Mouse (Mus musculus) hindbrain, embryonic 16.5 days (tissue): ENCODE data around the gene Lta. TPM values are rescaled to one million over a fixed set of nuclear protein-coding genes. Genes with fewer than 3 reads are reported as not detected.
A peak's percentile ranks its signal among the peaks of the same experiment; 100 is the strongest.

ENCODE experiments used
- ATAC-seq: fragments of 200-750 bp; cut with Nextera tagmentation; 2 replicates; pipeline ENCODE4 v1.8.0; 2017; ENCODE audit warnings: moderate TSS enrichment, moderate library complexity
- H3K27ac ChIP-seq: fragments of 300-500 bp; sonication (generic); 2 replicates; pipeline ENCODE4 v1.5.1; 2014; ENCODE audit warnings: low read depth, mild to moderate bottlenecking, control low read depth, low read length, moderate library complexity
- H3K27me3 ChIP-seq: fragments of 300-500 bp; sonication (generic); replicated peaks from 2 replicates; pipeline ENCODE4 v1.6.1; 2014; ENCODE audit warnings: low read length; ENCODE audit not compliant: control insufficient read depth, insufficient read depth
- H3K36me3 ChIP-seq: fragments of 300-500 bp; sonication (generic); 2 replicates; pipeline ENCODE4 v1.6.1; 2014; ENCODE audit warnings: mild to moderate bottlenecking, low read length, moderate library complexity, mixed read lengths; ENCODE audit not compliant: control insufficient read depth, insufficient read depth
- H3K4me1 ChIP-seq: fragments of 300-500 bp; sonication (generic); 2 replicates; pipeline ENCODE4 v1.6.1; 2014; ENCODE audit warnings: low read depth, low read length; ENCODE audit not compliant: control insufficient read depth, insufficient read depth
- H3K4me2 ChIP-seq: fragments of 300-500 bp; sonication (generic); 2 replicates; pipeline ENCODE4 v1.6.1; 2014; ENCODE audit warnings: mild to moderate bottlenecking, low read length, control low read depth, moderate library complexity
- H3K4me3 ChIP-seq: fragments of 300-500 bp; sonication (generic); 2 replicates; pipeline ENCODE4 v1.5.1; 2014; ENCODE audit warnings: mild to moderate bottlenecking, low read length, control low read depth, moderate library complexity
- H3K9ac ChIP-seq: fragments of 300-500 bp; sonication (generic); 2 replicates; pipeline ENCODE4 v1.6.1; 2014; ENCODE audit warnings: low read depth, mild to moderate bottlenecking, control low read depth, low read length, moderate library complexity
- H3K9me3 ChIP-seq: fragments of 300-500 bp; sonication (generic); 2 replicates; pipeline ENCODE4 v1.6.1; 2014; ENCODE audit warnings: mild to moderate bottlenecking, low read length, moderate library complexity; ENCODE audit not compliant: control insufficient read depth
- WGBS: fragments of 180-500 bp; shearing (Covaris S2); extraction: QIAGEN DNeasy Blood & Tissue Kit; methylation state at CpG from one replicate; pipeline ENCODE4 v1.1.7; 2014; 5-methylcytosine and 5-hydroxymethylcytosine counted together
- polyA plus RNA-seq: library from polyadenylated mRNA; unstranded; fragments of >200 nt; fragmentation: Nextera tagmentation; extraction: Ambion mirVana; gene quantifications from 2 replicates; pipeline ENCODE4 v1.2.1, GENCODE M21; 2015

Lta gene
- polyA plus RNA-seq, 1 experiment from 2014 or later = 0.80 TPM

GRCm38 (mm10) chr17:35249451-35250197, 44.5 kb upstream of the Lta start:
- Histone ChIP-seq H3K4me1 (peaks cover 19% of the 10 kb centered on the region), H3K4me2 (no peak overlapping the region), H3K9me3 (no peaks in the 10 kb centered on the region), H3K4me3 (no peak overlapping the region), H3K27ac (no peak overlapping the region), H3K27me3 (no peaks in the 10 kb centered on the region), H3K36me3 (peaks cover 84% of the 10 kb centered on the region), H3K9ac (no peak overlapping the region)
- no peak for ATAC-seq
- whole genome bisulfite sequencing = 81% methylated on average over 19 of the region's 19 CpGs

GRCm38 (mm10) chr17:35248986-35249385, 43.8 kb upstream of the Lta start:
- ATAC-seq = no peak
- H3K4me1 ChIP-seq = peaks cover 26% of the 10 kb centered on the region
- no peak overlapping the region for H3K27ac ChIP-seq
- H3K36me3 ChIP-seq = peaks cover 89% of the 10 kb centered on the region
- no peak overlapping the region for H3K4me3 ChIP-seq
- no peak overlapping the region for H3K9ac ChIP-seq
- no peak overlapping the region for H3K4me2 ChIP-seq
- 85% methylated on average over 14 of the region's 14 CpGs for WGBS
- no peaks in the 10 kb centered on the region for H3K27me3 ChIP-seq
- no peaks in the 10 kb centered on the region for H3K9me3 ChIP-seq

DNA sequence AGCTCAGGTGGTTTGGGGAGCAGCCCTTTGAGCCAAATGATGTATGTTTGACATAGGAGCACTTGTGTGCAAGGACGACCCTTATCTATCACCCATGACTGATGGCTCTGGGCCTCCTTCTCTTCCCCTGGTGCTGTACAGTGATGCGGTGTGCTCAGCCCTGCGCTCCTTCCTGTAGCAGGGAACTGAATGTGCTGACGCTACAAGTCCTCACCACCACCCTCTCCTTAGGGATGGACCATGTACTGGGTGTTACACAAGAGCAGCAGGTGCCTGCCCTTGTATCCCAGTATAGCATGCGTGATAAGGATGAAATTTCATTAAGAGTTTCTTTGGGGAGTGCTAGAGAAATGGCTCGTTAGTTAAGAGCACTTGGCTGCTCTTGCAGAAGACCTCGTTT, 42.0 kb upstream of the Lta start:
- H3K4me2 ChIP-seq = no peak overlapping the region
- 82% methylated on average over 7 of the region's 7 CpGs for WGBS
- peaks cover 32% of the 10 kb centered on the region for H3K4me1 ChIP-seq
- no peak overlapping the region for H3K4me3 ChIP-seq
- no peaks in the 10 kb centered on the region for H3K9me3 ChIP-seq
- ATAC-seq = no peak
- H3K9ac ChIP-seq = no peak overlapping the region
- no peak overlapping the region for H3K27ac ChIP-seq
- H3K27me3 ChIP-seq = no peaks in the 10 kb centered on the region
- peaks cover 77% of the 10 kb centered on the region for H3K36me3 ChIP-seq

- WGBS = 78% methylated on average over 15 of the region's 15 CpGs
- Histone ChIP-seq H3K4me3 (no peak overlapping the region), H3K4me2 (0 out of 2 replicates have a peak overlapping the region, but pooled peaks have one; percentile 4), H3K27ac (no peak overlapping the region), H3K4me1 (peaks cover 32% of the 10 kb centered on the region), H3K36me3 (peaks cover 68% of the 10 kb centered on the region), H3K9ac (no peak overlapping the region), H3K9me3 (no peaks in the 10 kb centered on the region), H3K27me3 (no peaks in the 10 kb centered on the region)
- ATAC-seq = no peak
Measured at GRCm38 (mm10) chr17:35245731-35246623, 40.8 kb upstream of the Lta start.

DNA sequence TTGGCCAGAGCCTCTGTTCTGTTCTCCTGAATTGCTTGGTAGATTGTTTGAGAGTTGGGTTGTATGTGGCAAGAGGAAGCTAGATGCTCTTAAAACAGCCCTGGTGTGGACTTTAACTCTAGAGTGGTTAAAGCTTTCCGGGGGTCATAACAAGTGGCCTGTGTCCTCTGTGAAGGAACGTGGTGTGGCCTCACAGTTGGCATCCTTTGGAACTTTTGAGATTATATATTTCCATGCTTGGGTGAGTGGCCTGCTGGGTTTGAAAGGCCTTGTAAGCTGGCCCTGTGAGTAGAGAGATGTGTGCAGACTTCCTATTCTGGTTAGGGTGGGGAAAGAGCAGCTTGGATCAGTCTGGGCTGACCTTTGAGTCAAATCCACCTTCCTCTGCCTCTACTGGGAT, 39.8 kb upstream of the Lta start:
- Histone ChIP-seq H3K4me3 (0 out of 2 replicates have a peak overlapping the region, but pooled peaks have one; percentile 2), H3K9ac (peak overlapping the region; percentile 15; the same call in 1 of the 2 replicates), H3K27me3 (no peaks in the 10 kb centered on the region), H3K4me1 (peaks cover 38% of the 10 kb centered on the region), H3K27ac (no peak overlapping the region), H3K36me3 (peaks cover 58% of the 10 kb centered on the region), H3K4me2 (peak overlapping the region; percentile 78), H3K9me3 (no peaks in the 10 kb centered on the region)
- ATAC-seq = no peak
- 63% methylated on average over 2 of the region's 2 CpGs for WGBS

- H3K9ac ChIP-seq = peak overlapping the region; percentile 95
- peak overlapping the region; percentile 89 for H3K27ac ChIP-seq
- H3K27me3 ChIP-seq = no peaks in the 10 kb centered on the region
- WGBS = 2% methylated on average over 16 of the region's 16 CpGs
- peak overlapping the region; percentile 69 for H3K4me3 ChIP-seq
- H3K36me3 ChIP-seq = peaks cover 40% of the 10 kb centered on the region
- ATAC-seq = no peak
- peak overlapping the region; percentile 78 for H3K4me2 ChIP-seq
- peaks cover 38% of the 10 kb centered on the region for H3K4me1 ChIP-seq
- no peaks in the 10 kb centered on the region for H3K9me3 ChIP-seq
Measured at GRCm38 (mm10) chr17:35243086-35243485, 37.9 kb upstream of the Lta start.

DNA sequence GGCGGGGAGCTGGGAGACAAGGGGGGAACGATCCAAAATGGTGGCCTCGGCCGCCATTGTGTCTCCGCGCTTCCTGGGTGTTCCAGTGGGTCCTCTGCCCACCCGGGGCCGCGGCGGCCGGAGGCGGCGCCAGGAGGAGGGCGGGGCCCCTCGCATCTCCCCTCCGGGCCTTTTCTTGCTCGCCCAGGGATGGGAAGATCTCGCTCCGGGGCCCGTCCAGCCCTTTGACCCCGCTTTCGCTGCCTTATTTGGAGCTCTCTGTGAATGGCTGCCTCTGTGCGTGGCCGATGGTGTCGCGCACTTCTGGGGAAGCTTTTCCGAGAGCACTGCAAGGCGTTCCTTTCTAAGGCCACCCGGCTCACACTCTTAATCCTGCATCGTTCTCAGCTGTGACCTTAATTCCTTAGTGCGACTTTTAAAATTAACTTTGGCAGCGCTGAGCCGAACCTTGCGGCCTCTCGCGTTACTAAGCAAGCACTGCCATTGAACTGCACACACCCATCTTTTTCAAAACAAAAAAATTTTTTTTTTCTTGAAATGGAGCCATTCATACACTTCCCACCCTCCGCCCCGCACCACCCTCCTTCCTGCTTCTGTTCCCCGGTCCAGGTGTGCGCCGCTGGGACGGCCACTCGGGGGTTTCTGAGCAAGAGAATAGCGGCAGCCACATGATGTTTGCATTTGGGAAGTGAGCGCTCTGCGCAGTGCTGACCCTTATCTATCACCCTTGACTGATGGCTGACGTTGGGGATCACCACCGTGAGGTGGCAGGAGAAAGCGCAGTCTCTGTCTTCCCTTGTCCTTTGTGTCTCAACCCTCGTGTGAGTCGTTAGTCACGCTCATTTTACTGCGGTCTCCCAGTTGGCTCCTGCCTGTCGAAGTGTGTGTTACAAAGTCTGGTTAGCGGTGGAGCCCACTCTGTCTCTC, 37.1 kb upstream of the Lta start:
- peak overlapping the region; percentile 69 for H3K4me3 ChIP-seq
- ATAC-seq = peak; percentile 47
- H3K27ac ChIP-seq = peak overlapping the region; percentile 89
- peak overlapping the region; percentile 78 for H3K4me2 ChIP-seq
- no peaks in the 10 kb centered on the region for H3K27me3 ChIP-seq
- H3K9me3 ChIP-seq = no peaks in the 10 kb centered on the region
- peaks cover 36% of the 10 kb centered on the region for H3K36me3 ChIP-seq
- H3K4me1 ChIP-seq = peaks cover 43% of the 10 kb centered on the region
- WGBS = under 1% methylated on average over 55 of the region's 55 CpGs
- H3K9ac ChIP-seq = peak overlapping the region; percentile 95

- peaks cover 49% of the 10 kb centered on the region for H3K4me1 ChIP-seq
- no peaks in the 10 kb centered on the region for H3K9me3 ChIP-seq
- no peaks in the 10 kb centered on the region for H3K27me3 ChIP-seq
- 0% methylated on average over 68 of the region's 69 CpGs for WGBS
- ATAC-seq = peak; percentile 91
- peaks cover 28% of the 10 kb centered on the region for H3K36me3 ChIP-seq
- peak within 1 kb of the TSS; percentile 69 for H3K4me3 ChIP-seq
- H3K27ac ChIP-seq = peak within 1 kb of the TSS; percentile 89
- peak within 1 kb of the TSS; percentile 78 for H3K4me2 ChIP-seq
- peak within 1 kb of the TSS; percentile 95 for H3K9ac ChIP-seq
Measured at GRCm38 (mm10) chr17:35241305-35242014, 36.3 kb upstream of the Lta start, which contains the start of gene Ddx39b. TSS of gene Ddx39b (plus strand) at chr17:35241746.
